Mouse (Mus musculus) forelimb bud, embryonic 11.5 days (tissue): Measurements from ENCODE around the gene Eml1.

Experiments
- DNase-seq: peaks from one replicate; pipeline ENCODE4 v3.0.0-alpha.2; 2012; ENCODE audit warnings: low read depth, low spot score

Eml1 gene

GRCm38 (mm10) chr12:108370596-108371428 is at the start of gene Eml1:
Gene Eml1, plus strand, starts transcription at chr12:108370957.
- DNase-seq, result no peak

GRCm38 (mm10) chr12:108326401-108326800 is 44.4 kb upstream of the Eml1 start:
- no peak for DNase-seq

GRCm38 (mm10) chr12:108327889-108328491 is 42.8 kb upstream of the Eml1 start:
- DNase-seq, result peak; percentile 55

GRCm38 (mm10) chr12:108333056-108333455 is 37.7 kb upstream of the Eml1 start:
- peak; percentile 76 for DNase-seq

GRCm38 (mm10) chr12:108333481-108333882 is 37.3 kb upstream of the Eml1 start:
- DNase-seq, result no peak

- peak; percentile 97 for DNase-seq
Observed at GRCm38 (mm10) chr12:108333895-108334445, 36.8 kb upstream of the Eml1 start, which contains the start of gene Cyp46a1. Gene Cyp46a1, plus strand, starts transcription at chr12:108334381.

- DNase-seq, result no peak
Observed at GRCm38 (mm10) chr12:108334529-108334928, 36.2 kb upstream of the Eml1 start.

- peak; percentile 63 for DNase-seq
Observed at GRCm38 (mm10) chr12:108338572-108339190, 32.1 kb upstream of the Eml1 start.

- DNase-seq, result no peak
Observed at GRCm38 (mm10) chr12:108348151-108348550, 22.6 kb upstream of the Eml1 start.

GRCm38 (mm10) chr12:108349026-108349425 is 21.7 kb upstream of the Eml1 start:
- DNase-seq, result no peak

- DNase-seq, result no peak
Observed at GRCm38 (mm10) chr12:108350931-108351330, 19.8 kb upstream of the Eml1 start.

GRCm38 (mm10) chr12:108352371-108353136 is 18.2 kb upstream of the Eml1 start:
- no peak for DNase-seq

- DNase-seq, result no peak
Observed at GRCm38 (mm10) chr12:108354284-108354683, 16.5 kb upstream of the Eml1 start.

- no peak for DNase-seq
Observed at GRCm38 (mm10) chr12:108355271-108355670, 15.5 kb upstream of the Eml1 start.

- DNase-seq, result no peak
Observed at GRCm38 (mm10) chr12:108355986-108356385, 14.8 kb upstream of the Eml1 start.

- peak; percentile 83 for DNase-seq
Observed at GRCm38 (mm10) chr12:108363796-108364195, 7.0 kb upstream of the Eml1 start.

GRCm38 (mm10) chr12:108365340-108365739 is 5.4 kb upstream of the Eml1 start:
- no peak for DNase-seq

- DNase-seq, result no peak
Observed at GRCm38 (mm10) chr12:108365868-108366267, 4.9 kb upstream of the Eml1 start.

GRCm38 (mm10) chr12:108367909-108368308 is 2.8 kb upstream of the Eml1 start:
- DNase-seq, result no peak

GRCm38 (mm10) chr12:108368921-108369320 is 1.8 kb upstream of the Eml1 start:
- no peak for DNase-seq

- no peak for DNase-seq
Observed at GRCm38 (mm10) chr12:108371429-108371765, 640 bp downstream of the Eml1 start.

GRCm38 (mm10) chr12:108372241-108372640 is 1.5 kb downstream of the Eml1 start:
- DNase-seq, result no peak
